Mouse (Mus musculus) testis, adult 2 months (tissue): Measurements from ENCODE around the gene Gm47959.

ENCODE experiments used
- CTCF ChIP-seq: fragments of 200-500 bp; IDR thresholded peaks from 2 replicates; pipeline ENCODE4 v1.5.1; 2012; ENCODE audit warnings: low read depth, mild to moderate bottlenecking, inconsistent platforms, low read length, moderate library complexity; ENCODE audit not compliant: control insufficient read depth, insufficient read depth, insufficient replicate concordance
- POLR2A ChIP-seq: fragments of 200-500 bp; IDR thresholded peaks from 2 replicates; pipeline ENCODE4 v1.6.1; 2012; ENCODE audit warnings: low read depth, mild to moderate bottlenecking, inconsistent platforms, low read length, moderate library complexity; ENCODE audit not compliant: control insufficient read depth

DNA sequence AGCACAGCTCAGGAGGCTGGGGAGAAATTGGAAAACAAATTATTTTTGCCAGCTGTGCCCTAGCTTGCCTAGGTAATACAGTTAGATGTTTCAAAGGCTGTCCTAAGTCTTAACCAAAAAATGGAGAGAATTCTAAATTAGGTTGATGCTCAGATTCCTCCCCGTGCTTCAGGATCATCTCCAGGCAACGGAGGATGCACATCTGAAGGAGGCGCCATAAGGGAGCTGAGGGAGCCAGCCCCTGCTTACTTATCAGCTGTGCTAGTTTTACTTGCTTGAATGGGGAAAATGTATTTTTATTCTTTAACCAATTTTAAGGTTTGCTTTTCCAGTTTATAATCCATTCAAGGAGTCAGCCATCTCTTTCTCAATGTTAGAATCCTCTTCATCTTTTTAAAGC, 6.4 kb upstream of the Gm47959 start:
- TF ChIP-seq POLR2A, result no peak
- no peak for TF ChIP-seq CTCF
